Mouse (Mus musculus) hindbrain, postnatal 0 days (tissue): ENCODE results near the gene Slc35a5. TPM values are rescaled to one million over a fixed set of nuclear protein-coding genes. Genes with fewer than 3 reads are reported as not detected.
A peak's percentile ranks its signal among the peaks of the same experiment; 100 is the strongest.

ENCODE experiments used
- ATAC-seq: fragments of 200-750 bp; cut with Nextera tagmentation; 2 replicates; pipeline ENCODE4 v1.8.0; 2017; ENCODE audit warnings: mild to moderate bottlenecking, moderate TSS enrichment, moderate library complexity
- DNase-seq: peaks from one replicate; pipeline ENCODE4 v3.0.0-alpha.2; 2015; ENCODE audit warnings: low spot score
- H3K27ac ChIP-seq: fragments of 300-500 bp; sonication (generic); 2 replicates; pipeline ENCODE4 v1.5.1; 2014; ENCODE audit warnings: mild to moderate bottlenecking
- H3K27me3 ChIP-seq: fragments of 300-500 bp; sonication (generic); 2 replicates; pipeline ENCODE4 v1.6.1; 2014; ENCODE audit warnings: low read length, mixed read lengths; ENCODE audit not compliant: insufficient read depth
- H3K36me3 ChIP-seq: fragments of 300-500 bp; sonication (generic); 2 replicates; pipeline ENCODE4 v1.6.1; 2014; ENCODE audit warnings: low read length, mixed read lengths; ENCODE audit not compliant: insufficient read depth
- H3K4me1 ChIP-seq: fragments of 300-500 bp; sonication (generic); 2 replicates; pipeline ENCODE4 v1.6.1; 2014; ENCODE audit warnings: antibody characterized with exemption, low read length, mixed read lengths; ENCODE audit not compliant: insufficient read depth
- H3K4me2 ChIP-seq: fragments of 300-500 bp; sonication (generic); 2 replicates; pipeline ENCODE4 v1.6.1; 2014; ENCODE audit warnings: low read depth, mild to moderate bottlenecking, low read length, moderate library complexity, mixed read lengths
- H3K4me3 ChIP-seq: fragments of 300-500 bp; sonication (generic); 2 replicates; pipeline ENCODE4 v1.5.1; 2014; ENCODE audit warnings: low read length
- H3K9ac ChIP-seq: fragments of 300-500 bp; sonication (generic); replicated peaks from 2 replicates; pipeline ENCODE4 v1.6.1; 2014; ENCODE audit warnings: mild to moderate bottlenecking, low read length, moderate library complexity, mixed read lengths
- H3K9me3 ChIP-seq: fragments of 300-500 bp; sonication (generic); 2 replicates; pipeline ENCODE4 v1.6.1; 2016; ENCODE audit warnings: low read length, mixed read lengths
- CTCF ChIP-seq: IDR thresholded peaks from 2 replicates; pipeline ENCODE4 v1.5.1; 2016; ENCODE audit warnings: antibody characterized with exemption, control low read depth, low read depth
- WGBS: fragments of 180-500 bp; shearing (Covaris S2); extraction: QIAGEN DNeasy Blood & Tissue Kit; methylation state at CpG from one replicate; pipeline ENCODE4 v1.1.7; 2014; 5-methylcytosine and 5-hydroxymethylcytosine counted together
- polyA plus RNA-seq: library from polyadenylated mRNA; unstranded; fragments of >200 nt; fragmentation: Nextera tagmentation; extraction: Ambion mirVana; gene quantifications from 2 replicates; pipeline ENCODE4 v1.2.1, GENCODE M21; 2015
- total RNA-seq: library from RNA; depleted of rRNA; stranded (reverse); fragments of >200 nt; gene quantifications from 2 replicates; pipeline ENCODE4 v1.2.3, GENCODE M21; 2014; rRNA removed

The Slc35a5 gene
- total and polyA plus RNA-seq, 2 experiments from 2014 or later: 26.1 to 43.7 TPM

GRCm38 (mm10) chr16:45090005-45090404 is 68.5 kb downstream of the Slc35a5 start:
- 8% methylated on average over 10 of the region's 10 CpGs for WGBS
- Histone ChIP-seq H3K9me3 (no peaks in the 10 kb centered on the region), H3K27ac (no peak overlapping the region), H3K9ac (no peak overlapping the region), H3K4me1 (peaks cover 4% of the 10 kb centered on the region; the same call in 1 of the 2 replicates), H3K36me3 (no peaks in the 10 kb centered on the region), H3K4me3 (no peak overlapping the region), H3K4me2 (0 out of 2 replicates have a peak overlapping the region, but pooled peaks have one; percentile 13), H3K27me3 (no peaks in the 10 kb centered on the region)
- ATAC-seq (peak; percentile 84), DNase-seq (peak; percentile 90)
- TF ChIP-seq CTCF: peak; percentile 88

Other genes starting within 250 kb of the Slc35a5 start
- not detected in 2 replicates for gene Cd200r3, start 215.0 kb downstream of the Slc35a5 start, total RNA-seq
- gene Cd200r3, start 215.0 kb downstream of the Slc35a5 start, polyA plus RNA-seq: not detected in 2 replicates
- gene Ccdc80, start 65.3 kb downstream of the Slc35a5 start, total RNA-seq: 6.2 and 14.5 TPM in 2 replicates
- gene Ccdc80, start 65.3 kb downstream of the Slc35a5 start, polyA plus RNA-seq: 13.6 and 14.9 TPM in 2 replicates
- 11.2 and 11.7 TPM in 2 replicates for gene Atg3, start 79 bp upstream of the Slc35a5 start, total RNA-seq
- gene Atg3, start 79 bp upstream of the Slc35a5 start, polyA plus RNA-seq: 52.1 and 53.0 TPM in 2 replicates
- gene Btla, start 65.6 kb upstream of the Slc35a5 start, total RNA-seq: 0.16 TPM in 1 of 2 replicates, not detected in the other
- gene Btla, start 65.6 kb upstream of the Slc35a5 start, polyA plus RNA-seq: 0.21 TPM in 1 of 2 replicates, not detected in the other